Mouse (Mus musculus): ENCODE results near the gene Ppp3ca. TPM values are rescaled to one million over a fixed set of nuclear protein-coding genes. Genes with fewer than 3 reads are reported as not detected.
A peak's percentile ranks its signal among the peaks of the same experiment; 100 is the strongest.

The Ppp3ca gene
- total RNA-seq (2021) = 100 to 1,000 TPM; 725 to 756 TPM
- long read RNA-seq, experiment 1, full-length matches to known transcripts = 1,345 of 1,461 reads
- long read RNA-seq, experiment 1, partial matches to known transcripts = 53 of 1,461 reads
- long read RNA-seq, experiment 1, other reads (novel, unspliced or antisense) = 63 of 1,461 reads
- long read RNA-seq, experiment 2, full-length matches to known transcripts = 939 of 1,044 reads
- long read RNA-seq, experiment 2, partial matches to known transcripts = 44 of 1,044 reads
- long read RNA-seq, experiment 2, other reads (novel, unspliced or antisense) = 61 of 1,044 reads

- intact Hi-C loops (cut with DNase I) = loop anchor here (5.0 to 10.0 kb wide), 4 partner anchors 162 to 1085 kb away; no protein-coding TSS in a partner anchor
- no peak for DNase-seq (ENCODE audit: low spot score in 2 of 2)
Measured at GRCm38 (mm10) chr3:136670110-136670359, at the start of gene Ppp3ca. Gene Ppp3ca (plus strand): TSS chr3:136670124.

- DNase-seq (ENCODE audit: low spot score in 2 of 2) = no peak
- intact Hi-C loops (cut with DNase I) = no loop called here
Measured at GRCm38 (mm10) chr3:136640544-136641230, 29.2 kb upstream of the Ppp3ca start.

- no peak for DNase-seq (ENCODE audit: low spot score in 2 of 2)
- intact Hi-C loops (cut with DNase I) = no loop called here
Measured at GRCm38 (mm10) chr3:136650966-136651365, 19.0 kb upstream of the Ppp3ca start.

GRCm38 (mm10) chr3:136651496-136651895 lies 18.4 kb upstream of the Ppp3ca start:
- intact Hi-C loops (cut with DNase I) = no loop called here
- no peak for DNase-seq (ENCODE audit: low spot score in 2 of 2)

GRCm38 (mm10) chr3:136656460-136657035 lies 13.4 kb upstream of the Ppp3ca start:
- intact Hi-C loops (cut with DNase I) = no loop called here

GRCm38 (mm10) chr3:136658681-136659080 lies 11.2 kb upstream of the Ppp3ca start:
- intact Hi-C loops (cut with DNase I) = no loop called here
- DNase-seq (ENCODE audit: low spot score in 2 of 2) = no peak

More at GRCm38 (mm10) chr3:136656460-136657035, 13.4 kb upstream of the Ppp3ca start:
- no peak for DNase-seq (ENCODE audit: low spot score in 2 of 2)

- intact Hi-C loops (cut with DNase I) = no loop called here
- DNase-seq (ENCODE audit: low spot score in 2 of 2) = no peak
Measured at GRCm38 (mm10) chr3:136665119-136665518, 4.8 kb upstream of the Ppp3ca start.

GRCm38 (mm10) chr3:136668072-136668471 lies 1.9 kb upstream of the Ppp3ca start:
- intact Hi-C loops (cut with DNase I) = no loop called here
- peak; percentile 45 to 53 for DNase-seq (ENCODE audit: low spot score in 2 of 2)

- DNase-seq (ENCODE audit: low spot score in 2 of 2) = peak; percentile 98 to 100
- intact Hi-C loops (cut with DNase I) = loop anchor here (5.0 to 10.0 kb wide), 4 partner anchors 163 to 1085 kb away; no protein-coding TSS in a partner anchor
Measured at GRCm38 (mm10) chr3:136669231-136670109, 454 bp upstream of the Ppp3ca start.

GRCm38 (mm10) chr3:136670360-136671131 lies 622 bp downstream of the Ppp3ca start:
- intact Hi-C loops (cut with DNase I) = loop anchor here (5.0 to 10.0 kb wide), 4 partner anchors 162 to 1084 kb away; no protein-coding TSS in a partner anchor

GRCm38 (mm10) chr3:136671161-136671939 lies 1.4 kb downstream of the Ppp3ca start:
- peak; percentile 76 to 90 for DNase-seq (ENCODE audit: low spot score in 2 of 2)
- intact Hi-C loops (cut with DNase I) = loop anchor here (5.0 to 10.0 kb wide), 4 partner anchors 161 to 1083 kb away; no protein-coding TSS in a partner anchor

More at GRCm38 (mm10) chr3:136670360-136671131, 622 bp downstream of the Ppp3ca start:
- peak; percentile 61 to 65 for DNase-seq (ENCODE audit: low spot score in 2 of 2)

- intact Hi-C loops (cut with DNase I) = loop anchor here (5.0 to 10.0 kb wide), 4 partner anchors 160 to 1083 kb away; no protein-coding TSS in a partner anchor
- peak; percentile 25 to 54 for DNase-seq (ENCODE audit: low spot score in 2 of 2)
Measured at GRCm38 (mm10) chr3:136671940-136672278, 2.0 kb downstream of the Ppp3ca start.

GRCm38 (mm10) chr3:136672870-136673269 lies 2.9 kb downstream of the Ppp3ca start:
- intact Hi-C loops (cut with DNase I) = loop anchor here (5.0 to 10.0 kb wide), 4 partner anchors 159 to 1082 kb away; no protein-coding TSS in a partner anchor

GRCm38 (mm10) chr3:136673363-136673762 lies 3.4 kb downstream of the Ppp3ca start:
- intact Hi-C loops (cut with DNase I) = loop anchor here (5.0 to 10.0 kb wide), 4 partner anchors 159 to 1081 kb away; no protein-coding TSS in a partner anchor
- no peak for DNase-seq (ENCODE audit: low spot score in 2 of 2)

More at GRCm38 (mm10) chr3:136672870-136673269, 2.9 kb downstream of the Ppp3ca start:
- DNase-seq (ENCODE audit: low spot score in 2 of 2) = no peak

GRCm38 (mm10) chr3:136674486-136674885 lies 4.6 kb downstream of the Ppp3ca start:
- DNase-seq (ENCODE audit: low spot score in 2 of 2) = no peak
- intact Hi-C loops (cut with DNase I) = loop anchor here (5.0 to 10.0 kb wide), 4 partner anchors 158 to 1080 kb away; no protein-coding TSS in a partner anchor

GRCm38 (mm10) chr3:136676991-136677390 lies 7.1 kb downstream of the Ppp3ca start:
- DNase-seq (ENCODE audit: low spot score in 2 of 2) = no peak
- intact Hi-C loops (cut with DNase I) = loop anchor here (10.0 kb wide), 3 partner anchors 738 to 1078 kb away; no protein-coding TSS in a partner anchor

- no peak for DNase-seq (ENCODE audit: low spot score in 2 of 2)
- intact Hi-C loops (cut with DNase I) = loop anchor here (10.0 kb wide), 3 partner anchors 736 to 1076 kb away; no protein-coding TSS in a partner anchor
Measured at GRCm38 (mm10) chr3:136678386-136678785, 8.5 kb downstream of the Ppp3ca start.
